Mouse (Mus musculus): ENCODE results near the gene Fam227b.

Fam227b gene

GRCm38 (mm10) chr2:126061037-126061773 lies 90.6 kb downstream of the Fam227b start:
- DNase-seq (ENCODE audit: low spot score) = peak; percentile 21

- peak; percentile 17 for DNase-seq (ENCODE audit: low spot score)
Measured at GRCm38 (mm10) chr2:126060595-126060994, 91.2 kb downstream of the Fam227b start.

- no peak for DNase-seq (ENCODE audit: low spot score)
Measured at GRCm38 (mm10) chr2:126053657-126054056, 98.1 kb downstream of the Fam227b start.

- DNase-seq (ENCODE audit: low spot score) = peak; percentile 84
Measured at GRCm38 (mm10) chr2:126052749-126053557, 98.9 kb downstream of the Fam227b start.

- no peak for DNase-seq (ENCODE audit: low spot score)
Measured at GRCm38 (mm10) chr2:126045621-126046020, 106.2 kb downstream of the Fam227b start.

- no peak for DNase-seq (ENCODE audit: low spot score)
Measured at GRCm38 (mm10) chr2:126042674-126043073, 109.1 kb downstream of the Fam227b start.

- DNase-seq (ENCODE audit: low spot score) = no peak
Measured at GRCm38 (mm10) chr2:126041237-126041636, 110.6 kb downstream of the Fam227b start.

GRCm38 (mm10) chr2:126040651-126041050 lies 111.2 kb downstream of the Fam227b start:
- DNase-seq (ENCODE audit: low spot score) = no peak

GRCm38 (mm10) chr2:126039414-126039891 lies 112.4 kb downstream of the Fam227b start:
- no peak for DNase-seq (ENCODE audit: low spot score)

- no peak for DNase-seq (ENCODE audit: low spot score)
Measured at GRCm38 (mm10) chr2:126038221-126039000, 113.4 kb downstream of the Fam227b start.

GRCm38 (mm10) chr2:126036121-126036520 lies 115.7 kb downstream of the Fam227b start:
- DNase-seq (ENCODE audit: low spot score) = no peak

- no peak for DNase-seq (ENCODE audit: low spot score)
Measured at GRCm38 (mm10) chr2:126035013-126035770, 116.6 kb downstream of the Fam227b start.

- DNase-seq (ENCODE audit: low spot score) = peak; percentile 33
Measured at GRCm38 (mm10) chr2:126034379-126035005, 117.3 kb downstream of the Fam227b start, which contains the start of gene Fgf7. Fgf7 (plus strand) TSS chr2:126034658.

GRCm38 (mm10) chr2:126033114-126033972 lies 118.5 kb downstream of the Fam227b start:
- peak; percentile 52 for DNase-seq (ENCODE audit: low spot score)

GRCm38 (mm10) chr2:126031186-126031900 lies 120.5 kb downstream of the Fam227b start:
- DNase-seq (ENCODE audit: low spot score) = no peak

GRCm38 (mm10) chr2:126015763-126016473 lies 135.9 kb downstream of the Fam227b start:
- DNase-seq (ENCODE audit: low spot score) = peak; percentile 15

GRCm38 (mm10) chr2:126014989-126015710 lies 136.7 kb downstream of the Fam227b start:
- peak; percentile 19 for DNase-seq (ENCODE audit: low spot score)

- DNase-seq (ENCODE audit: low spot score) = no peak
Measured at GRCm38 (mm10) chr2:126006742-126007141, 145.1 kb downstream of the Fam227b start.

Data from embryo, embryonic 10.5 days (tissue).